Mouse (Mus musculus): ENCODE data around the gene Ttll13.

The Ttll13 gene

GRCm38 (mm10) chr7:80214459-80214858, 31.7 kb upstream of the Ttll13 start:
- no peak for DNase-seq (ENCODE audit: low read depth, low spot score)

- DNase-seq (ENCODE audit: low read depth, low spot score): peak; percentile 47
Observed at GRCm38 (mm10) chr7:80215398-80215797, 30.8 kb upstream of the Ttll13 start.

DNA sequence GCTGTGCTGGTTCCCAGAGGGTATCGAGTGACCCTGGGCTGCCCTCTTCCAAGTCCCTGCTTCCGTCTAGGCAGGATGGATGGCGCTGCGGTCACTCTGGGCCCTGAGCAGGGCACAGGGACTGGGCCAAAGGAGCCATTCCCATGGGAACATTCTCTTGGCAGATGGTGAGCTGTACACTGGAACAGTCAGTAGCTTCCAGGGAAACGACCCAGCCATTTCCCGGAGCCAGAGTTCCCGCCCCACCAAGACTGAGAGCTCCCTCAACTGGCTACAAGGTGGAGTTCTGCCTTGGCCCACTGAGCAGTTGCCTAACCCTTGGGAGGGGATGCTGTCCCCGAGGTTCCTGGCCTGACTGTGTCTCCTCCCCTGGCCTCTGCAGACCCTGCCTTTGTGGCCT, 29.6 kb upstream of the Ttll13 start:
- DNase-seq (ENCODE audit: low read depth, low spot score): no peak

GRCm38 (mm10) chr7:80218666-80219065, 27.5 kb upstream of the Ttll13 start:
- no peak for DNase-seq (ENCODE audit: low read depth, low spot score)

DNA sequence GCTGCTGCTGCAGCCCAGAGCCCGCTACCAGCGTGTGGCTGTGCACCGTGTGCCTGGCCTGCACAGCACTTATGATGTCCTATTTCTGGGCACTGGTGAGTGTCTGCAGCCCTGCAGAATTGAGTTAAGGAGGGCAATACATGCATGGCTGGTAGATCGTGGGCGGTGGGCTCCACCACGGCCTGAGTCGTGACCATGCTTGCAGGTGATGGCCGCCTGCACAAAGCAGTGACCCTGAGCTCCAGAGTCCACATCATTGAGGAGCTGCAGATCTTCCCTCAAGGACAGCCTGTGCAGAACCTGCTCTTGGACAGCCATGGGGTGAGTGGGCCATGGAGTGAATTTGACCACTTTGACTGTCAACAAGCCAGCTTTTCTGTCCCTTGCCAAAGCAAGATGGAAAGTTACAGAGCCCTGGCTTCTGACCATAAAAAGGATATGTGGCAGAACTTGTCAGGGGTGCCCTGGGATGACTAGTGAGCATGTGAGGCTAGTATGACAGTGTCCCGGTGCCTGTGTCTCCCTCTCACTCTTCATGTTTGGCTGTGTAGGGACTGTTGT, 25.9 kb upstream of the Ttll13 start:
- no peak for DNase-seq (ENCODE audit: low read depth, low spot score)

GRCm38 (mm10) chr7:80221179-80221750, 24.9 kb upstream of the Ttll13 start:
- DNase-seq (ENCODE audit: low read depth, low spot score): no peak

GRCm38 (mm10) chr7:80227065-80227464, 19.1 kb upstream of the Ttll13 start:
- DNase-seq (ENCODE audit: low read depth, low spot score): no peak

DNA sequence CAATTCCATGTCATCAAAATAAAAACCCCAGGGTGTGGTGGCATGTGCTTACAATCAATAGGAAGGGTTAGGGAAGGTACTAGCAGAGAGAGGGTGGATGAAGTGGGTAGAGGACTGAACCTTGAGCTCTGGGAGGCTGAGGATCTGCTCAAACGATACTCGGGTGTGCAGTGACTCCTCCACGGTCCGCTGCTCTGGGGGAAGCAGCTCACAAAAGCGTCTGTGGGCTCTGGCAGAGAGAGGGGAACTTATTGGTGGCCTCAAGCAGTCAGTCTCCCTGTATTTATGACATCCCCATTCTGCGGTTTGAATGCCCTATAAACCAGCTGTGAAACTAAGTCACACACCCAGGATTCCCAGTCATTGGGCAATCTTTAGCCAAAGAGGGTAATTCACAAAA, 16.0 kb upstream of the Ttll13 start:
- DNase-seq (ENCODE audit: low read depth, low spot score): no peak

- no peak for DNase-seq (ENCODE audit: low read depth, low spot score)
Observed at GRCm38 (mm10) chr7:80231971-80232488, 14.1 kb upstream of the Ttll13 start.

- peak; percentile 93 for DNase-seq (ENCODE audit: low read depth, low spot score)
Observed at GRCm38 (mm10) chr7:80232489-80233029, 13.6 kb upstream of the Ttll13 start, which contains the start of the genes Cib1 and Gdpgp1. Cib1 (minus strand) TSS chr7:80232813. Gdpgp1 (plus strand) TSS chr7:80232865.

DNA sequence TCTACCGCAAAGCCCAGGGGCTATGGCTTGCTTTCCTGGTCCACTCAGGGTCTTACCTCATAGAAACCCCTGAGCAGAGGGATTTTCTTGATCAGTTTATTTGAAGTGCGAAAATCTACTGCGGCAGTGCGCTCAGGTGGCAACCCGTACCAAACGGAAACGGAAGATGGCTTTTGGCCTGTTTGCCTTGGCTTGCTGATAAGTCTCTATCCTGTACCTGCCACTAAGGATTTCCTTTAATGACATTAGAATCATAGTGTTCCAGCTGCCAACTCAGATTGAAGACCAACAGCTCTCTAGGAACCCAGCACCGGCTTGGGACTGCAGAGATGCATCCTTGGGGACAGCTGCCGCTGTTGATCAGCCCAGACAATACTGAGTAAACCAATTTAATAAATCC, 12.4 kb upstream of the Ttll13 start:
- DNase-seq (ENCODE audit: low read depth, low spot score): no peak

- DNase-seq (ENCODE audit: low read depth, low spot score): no peak
Observed at GRCm38 (mm10) chr7:80238542-80238941, 7.6 kb upstream of the Ttll13 start.

GRCm38 (mm10) chr7:80241661-80242060, 4.5 kb upstream of the Ttll13 start:
- no peak for DNase-seq (ENCODE audit: low read depth, low spot score)

DNA sequence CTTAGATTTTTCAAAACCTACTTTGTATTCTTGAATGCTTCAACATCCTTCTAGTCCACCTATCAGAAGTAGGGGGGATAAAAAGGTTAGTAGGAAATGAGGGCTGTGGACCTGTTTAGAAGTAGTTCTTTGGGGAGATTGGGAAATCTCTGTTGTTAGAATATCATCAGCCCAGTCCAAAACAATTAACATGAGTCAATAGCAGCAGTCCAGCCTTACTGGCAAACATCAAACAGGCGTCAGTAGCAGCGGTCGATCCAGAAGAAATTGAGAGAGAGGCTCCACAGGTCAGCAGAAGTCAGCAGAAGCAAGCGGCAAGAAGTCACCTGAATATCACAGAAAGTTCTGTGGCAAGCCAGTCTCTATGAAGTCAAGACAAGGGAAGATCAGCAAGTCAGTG, 1.3 kb upstream of the Ttll13 start:
- no peak for DNase-seq (ENCODE audit: low read depth, low spot score)

DNA sequence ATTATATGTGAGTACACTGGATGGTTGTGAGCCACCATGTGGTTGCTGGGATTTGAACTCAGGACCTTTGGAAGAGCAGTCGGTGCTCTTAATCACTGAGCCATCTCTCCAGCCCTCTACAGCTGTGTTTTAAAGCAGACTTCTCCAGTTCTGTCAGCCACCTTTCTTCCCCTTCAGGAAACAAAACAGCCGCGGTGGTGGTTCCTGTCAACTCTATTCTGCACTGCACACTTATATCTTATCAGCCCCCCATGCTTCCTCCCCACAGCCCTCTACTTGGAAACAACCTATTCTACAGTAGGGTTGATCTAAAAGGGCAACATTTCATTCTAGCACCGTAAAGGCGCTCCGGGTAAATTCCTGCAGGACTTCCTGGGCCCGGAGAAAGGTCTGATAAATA, 683 bp downstream of the Ttll13 start:
- DNase-seq (ENCODE audit: low read depth, low spot score): no peak

- DNase-seq (ENCODE audit: low read depth, low spot score): no peak
Observed at GRCm38 (mm10) chr7:80252437-80252836, 6.3 kb downstream of the Ttll13 start.

- DNase-seq (ENCODE audit: low read depth, low spot score): no peak
Observed at GRCm38 (mm10) chr7:80252886-80253285, 6.7 kb downstream of the Ttll13 start.

DNA sequence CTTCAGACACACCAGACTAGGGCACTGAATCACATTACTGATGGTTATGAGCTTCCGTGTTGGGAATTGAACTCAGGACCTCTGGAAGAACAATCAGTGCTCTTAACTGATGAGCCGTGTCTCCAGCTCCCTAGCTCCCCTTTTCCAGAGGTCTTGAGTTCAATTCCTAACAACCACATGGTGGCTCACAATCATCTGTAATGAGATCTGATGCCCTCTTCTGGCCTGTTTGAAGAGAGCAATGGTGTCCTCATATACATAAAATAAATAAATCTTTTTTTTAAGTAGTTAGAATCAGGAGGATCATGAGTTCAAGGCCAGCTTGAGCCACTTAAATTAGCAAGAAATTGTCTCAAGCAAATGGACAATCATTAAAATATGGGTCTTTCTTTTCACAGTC, 9.8 kb downstream of the Ttll13 start:
- DNase-seq (ENCODE audit: low read depth, low spot score): no peak

GRCm38 (mm10) chr7:80257706-80258105, 11.5 kb downstream of the Ttll13 start:
- no peak for DNase-seq (ENCODE audit: low read depth, low spot score)

- DNase-seq (ENCODE audit: low read depth, low spot score): peak; percentile 75
Observed at GRCm38 (mm10) chr7:80260625-80261371, 14.6 kb downstream of the Ttll13 start, which contains the start of gene Ngrn. Ngrn (plus strand) TSS chr7:80261215.

DNA sequence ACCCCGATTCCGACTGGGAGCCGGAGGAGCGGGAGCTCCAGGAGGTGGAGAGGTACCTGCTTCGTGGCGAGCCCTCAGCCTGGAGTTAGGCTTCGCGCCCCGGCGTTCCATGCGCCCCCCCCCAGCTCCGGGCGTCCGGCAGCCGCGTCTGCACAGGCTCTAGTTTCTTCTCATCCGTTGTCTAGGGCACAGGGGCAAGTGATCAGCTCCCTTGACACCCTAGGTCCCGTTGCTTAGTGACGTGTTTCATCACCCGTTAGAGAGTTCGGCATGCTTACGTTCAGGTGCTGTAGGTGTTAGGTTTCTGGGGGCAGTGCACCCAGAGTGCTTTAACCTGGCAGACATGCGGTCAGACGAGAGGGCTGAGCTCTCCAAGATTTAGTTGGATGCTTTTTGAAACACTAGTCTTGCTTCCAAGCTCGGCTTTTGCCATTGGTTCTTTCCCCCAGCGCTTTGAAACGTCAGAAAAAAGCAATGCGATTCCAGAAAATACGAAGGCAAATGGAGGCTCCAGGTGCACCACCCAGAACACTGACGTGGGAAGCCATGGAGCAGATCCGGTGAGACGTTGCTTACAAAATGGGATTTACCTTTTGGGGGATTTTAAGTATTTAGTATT, 15.3 kb downstream of the Ttll13 start:
- no peak for DNase-seq (ENCODE audit: low read depth, low spot score)

DNA sequence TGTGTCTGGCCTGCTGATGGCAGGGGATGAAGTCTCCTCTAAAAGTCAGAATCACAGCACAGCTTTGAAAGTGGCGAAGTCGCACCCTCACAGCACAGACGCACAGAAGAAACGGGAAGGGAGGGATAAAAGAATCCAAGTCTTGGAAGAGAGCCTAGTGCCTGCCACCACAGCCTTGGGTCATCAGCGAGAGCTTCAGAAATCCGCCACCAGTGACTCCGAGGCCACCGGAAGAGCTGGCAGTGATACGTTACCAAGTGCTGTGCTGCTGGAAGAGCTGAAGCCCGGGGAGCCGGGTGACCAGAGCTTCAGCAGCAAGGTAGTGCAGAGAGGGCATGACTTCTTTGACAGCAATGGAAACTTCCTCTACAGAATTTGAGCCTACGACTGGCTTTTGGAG, 18.4 kb downstream of the Ttll13 start:
- no peak for DNase-seq (ENCODE audit: low read depth, low spot score)
